7 mouse cellular contexts compared by ENCODE assay signal in the genomic region with DNA sequence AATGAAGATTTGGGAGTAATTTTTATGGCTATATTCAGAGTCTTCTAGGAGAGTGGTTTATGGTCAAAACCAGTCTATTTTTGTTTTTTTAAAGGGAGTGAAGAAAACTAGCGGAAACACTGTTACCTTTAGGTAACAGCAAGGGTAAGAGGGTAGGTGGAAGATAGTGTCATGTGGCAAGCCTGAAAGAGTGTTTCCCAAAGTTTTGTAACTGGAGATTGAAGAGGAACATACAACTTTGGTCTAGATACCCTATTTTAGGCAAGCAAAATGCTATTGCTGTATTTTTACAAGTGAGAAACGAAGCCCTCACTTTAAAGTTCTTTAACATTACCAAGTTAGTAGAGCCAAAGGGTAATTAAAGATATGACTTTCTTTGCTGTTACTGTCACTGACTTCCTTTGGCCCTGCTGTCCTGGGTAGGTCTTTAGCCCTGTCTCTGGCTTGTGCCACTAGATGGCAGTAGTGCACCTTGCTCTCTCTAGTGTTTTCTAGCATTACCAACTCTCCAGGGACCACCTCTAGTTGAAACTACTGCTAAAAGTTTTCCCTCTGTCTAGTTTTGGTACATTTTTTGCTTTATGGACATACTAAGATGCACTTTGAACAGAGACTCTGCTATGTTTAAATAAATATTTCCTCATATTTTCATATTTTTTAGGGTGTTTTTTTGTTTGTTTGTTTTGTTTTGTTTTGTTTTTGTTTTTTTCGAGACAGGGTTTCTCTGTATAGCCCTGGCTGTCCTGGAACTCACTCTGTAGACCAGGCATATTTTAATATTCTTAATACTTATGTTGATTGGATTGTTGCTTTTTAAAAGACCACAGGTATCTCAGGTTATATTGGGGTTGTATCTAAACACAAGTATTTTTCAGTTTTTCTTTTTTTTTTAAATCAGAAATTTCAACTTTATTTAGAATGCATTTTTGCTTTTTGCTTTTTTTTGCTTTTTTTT.
A peak's percentile ranks its signal among the peaks of the same experiment; 100 is the strongest.
DNase-seq lines count a peak whose midpoint lies in the region; ATAC-seq and TF ChIP-seq lines count a peak whose summit lies in the region.

No protein-coding gene starts in this region.

- ATAC-seq in common myeloid progenitor, adult 5-6 weeks (replicated peaks; ENCODE audit: low read depth, poor library complexity, severe bottlenecking) = peak; percentile 97
- peak; percentile 54; the same call in 1 of the 2 replicates for ATAC-seq in intestine, postnatal 0 days
- peak; percentile 85 for ATAC-seq in midbrain, embryonic 15.5 days (replicated peaks)

- intact Hi-C loops in gastrocnemius, postnatal 14 days (cut with DNase I; ENCODE audit: low total_unique reads) = loop anchor here (10.0 kb wide), 1 partner anchor 308 kb away; no protein-coding TSS in a partner anchor
- intact Hi-C loops in left cerebral cortex, postnatal 4 days (cut with DNase I) = loop anchor here (5.0 to 10.0 kb wide), 3 partner anchors 188 to 1158 kb away; partner anchors contain the start of genes Akirin2 and Cnr1

- H3K36me3 ChIP-seq in intestine, postnatal 0 days (ENCODE audit: control insufficient read depth, insufficient read depth) = no peaks in the 10 kb centered on the region
- no peaks in the 10 kb centered on the region for H3K36me3 ChIP-seq in midbrain, embryonic 15.5 days (replicated peaks)
- peaks cover 5% of the 10 kb centered on the region for H3K36me3 ChIP-seq in spleen, adult 2 months (ENCODE audit: control insufficient read depth, insufficient read depth, low read length)

- H3K4me3 ChIP-seq in intestine, postnatal 0 days (ENCODE audit: low read depth, low read length) = no peak overlapping the region
- no peak overlapping the region for H3K4me3 ChIP-seq in midbrain, embryonic 15.5 days
- H3K4me3 ChIP-seq in spleen, adult 2 months (ENCODE audit: extremely low read depth, insufficient read depth, insufficient read length) = no peak overlapping the region

- DNase-seq in adrenal gland, adult (ENCODE audit: inconsistent age in 2 of 2, low spot score in 1 of 2) = peak; percentile 76 to 93
- peak; percentile 80 for DNase-seq in gastrocnemius, postnatal 14 days
- peak; percentile 89 for DNase-seq in left cerebral cortex, postnatal 4 days
- peak; percentile 67 to 69 for DNase-seq in spleen, adult 2 months (ENCODE audit: low read depth in 1 of 2, low spot score in 2 of 2)

- 55% methylated on average over 3 of the region's 3 CpGs for WGBS in intestine, postnatal 0 days
- WGBS in midbrain, embryonic 15.5 days = 53% methylated on average over 3 of the region's 3 CpGs
- WGBS in spleen, adult 2 months = 76% methylated on average over 3 of the region's 3 CpGs

- no peak overlapping the region for H3K4me2 ChIP-seq in intestine, postnatal 0 days (replicated peaks; ENCODE audit: low read depth)
- H3K4me2 ChIP-seq in midbrain, embryonic 15.5 days = no peak overlapping the region

- TF ChIP-seq POLR2A in spleen, adult 2 months (IDR thresholded peaks at IDR 0.05; ENCODE audit: low read depth, low read length) = no peak

- H3K27me3 ChIP-seq in intestine, postnatal 0 days (replicated peaks; ENCODE audit: control insufficient read depth, insufficient read depth, low read length) = no peaks in the 10 kb centered on the region
- no peaks in the 10 kb centered on the region for H3K27me3 ChIP-seq in midbrain, embryonic 15.5 days (replicated peaks)
- no peaks in the 10 kb centered on the region for H3K27me3 ChIP-seq in spleen, adult 2 months (ENCODE audit: control insufficient read depth, insufficient read depth, low read length)

- no peak overlapping the region for H3K9ac ChIP-seq in intestine, postnatal 0 days (ENCODE audit: low read depth, low read length)
- no peak overlapping the region for H3K9ac ChIP-seq in midbrain, embryonic 15.5 days

- H3K4me1 ChIP-seq in intestine, postnatal 0 days (replicated peaks; ENCODE audit: control insufficient read depth, insufficient read depth, low read length) = no peaks in the 10 kb centered on the region
- H3K4me1 ChIP-seq in midbrain, embryonic 15.5 days = no peaks in the 10 kb centered on the region
- no peaks in the 10 kb centered on the region for H3K4me1 ChIP-seq in spleen, adult 2 months (ENCODE audit: control insufficient read depth, insufficient read depth, insufficient read length)

- H3K9me3 ChIP-seq in intestine, postnatal 0 days (ENCODE audit: control insufficient read depth) = no peaks in the 10 kb centered on the region
- H3K9me3 ChIP-seq in midbrain, embryonic 15.5 days = no peaks in the 10 kb centered on the region

- TF ChIP-seq CTCF in intestine, postnatal 0 days (IDR thresholded peaks at IDR 0.05; ENCODE audit: low read depth) = peak; percentile 97
- peak; percentile 63; the same call in 1 of the 2 replicates for TF ChIP-seq CTCF in spleen, adult 2 months (IDR thresholded peaks at IDR 0.05; ENCODE audit: extremely low read depth, insufficient read depth, insufficient read length, insufficient replicate concordance)

- no peak overlapping the region for H3K27ac ChIP-seq in intestine, postnatal 0 days (ENCODE audit: low read depth, low read length)
- no peak overlapping the region for H3K27ac ChIP-seq in midbrain, embryonic 15.5 days
- H3K27ac ChIP-seq in spleen, adult 2 months (ENCODE audit: insufficient read depth, low read length) = no peak overlapping the region
